Mouse (Mus musculus): ENCODE data around the gene Cblb.

Cblb gene

DNA sequence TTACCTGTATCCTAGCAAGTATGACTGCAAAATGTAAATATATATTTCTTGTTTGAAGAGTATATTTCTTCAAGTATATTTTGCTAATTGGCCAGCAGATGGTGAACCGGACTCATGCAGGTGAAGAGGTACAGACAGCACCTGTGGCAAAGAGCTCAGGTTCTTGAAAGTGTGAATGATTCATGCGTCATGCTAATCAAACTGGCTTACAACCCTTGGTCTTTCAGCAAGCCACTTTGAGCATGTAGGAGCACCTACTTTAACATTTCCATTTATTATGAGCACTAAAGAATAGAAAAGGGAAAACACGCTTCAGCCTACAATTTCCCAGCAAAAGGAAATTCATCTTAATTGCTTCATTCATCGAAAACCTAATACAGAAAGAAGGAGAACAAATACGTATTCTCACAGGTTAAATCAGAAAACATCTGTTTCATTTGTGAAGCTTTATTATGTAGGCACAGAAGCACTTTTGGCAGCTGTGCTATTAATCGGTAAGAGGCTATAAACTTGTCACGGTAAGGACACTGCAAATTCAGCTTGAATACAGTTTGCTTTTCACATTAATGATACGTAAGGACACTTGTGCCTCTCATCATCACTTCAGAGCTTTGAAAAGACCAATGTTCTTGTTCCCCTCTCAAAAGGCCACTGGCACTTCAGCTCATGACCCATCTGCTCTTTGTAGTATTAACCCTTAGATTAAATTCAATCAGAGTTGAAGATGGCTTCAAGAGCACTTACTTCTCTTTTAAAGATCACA is 180.0 kb downstream of the Cblb start:
- DNase-seq = no peak

DNA sequence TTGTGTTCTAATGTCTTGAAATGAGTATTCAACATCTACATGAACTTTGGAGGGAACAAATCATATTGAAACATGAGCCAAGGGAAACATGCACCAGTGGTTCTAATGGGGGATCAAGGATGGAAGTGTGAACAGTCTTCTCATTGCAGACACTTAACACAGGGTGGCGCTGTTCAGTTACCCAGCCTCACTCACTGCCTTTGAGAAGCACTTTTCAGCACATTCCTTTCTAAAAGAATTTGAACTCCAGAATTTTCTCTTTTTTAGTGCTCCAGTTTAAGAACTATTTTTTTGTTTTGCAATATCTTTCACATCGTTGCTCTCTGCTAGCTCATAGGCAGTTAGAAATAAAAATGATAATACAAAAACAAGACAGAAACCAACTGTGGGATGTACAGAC is 188.0 kb downstream of the Cblb start:
- peak; percentile 66 for DNase-seq

DNA sequence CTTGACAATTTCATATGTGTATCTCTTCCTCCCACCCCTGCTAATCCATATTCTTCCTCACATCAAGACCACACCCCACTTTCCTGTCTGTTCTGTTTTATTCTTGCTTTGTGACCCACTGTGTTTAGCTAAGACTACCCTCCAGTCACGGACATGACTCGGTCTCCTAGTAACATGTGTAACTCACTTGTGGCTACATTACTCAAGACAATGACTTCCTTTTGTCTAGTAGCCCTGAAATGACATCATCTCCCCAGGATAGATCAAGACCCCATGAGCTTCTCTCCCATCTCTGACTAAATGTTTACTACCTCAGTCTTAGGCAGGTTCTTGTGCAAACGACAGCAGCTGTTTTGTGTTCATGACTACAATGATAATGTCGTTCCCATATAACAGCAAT is 191.9 kb downstream of the Cblb start:
- DNase-seq = no peak

DNA sequence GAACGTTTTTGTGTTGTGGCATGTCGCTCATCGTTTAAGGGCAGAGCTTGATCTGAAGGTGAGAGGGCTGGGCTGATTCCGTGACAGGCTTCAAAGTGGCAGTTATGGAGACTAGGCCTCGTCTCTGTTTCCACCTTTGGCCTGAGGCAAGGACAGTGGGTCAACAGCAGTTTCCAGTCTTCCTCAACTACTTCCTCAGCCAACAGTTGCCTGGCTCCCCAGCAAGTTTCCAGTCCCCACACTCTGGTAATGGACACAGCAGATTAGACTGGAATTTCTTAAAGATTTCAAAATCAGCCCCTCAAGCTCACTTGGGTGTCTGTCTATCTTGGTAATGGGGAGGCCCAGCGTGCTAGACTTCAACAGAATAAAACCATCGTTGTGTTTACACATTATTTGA is 198.4 kb downstream of the Cblb start:
- no peak for DNase-seq

DNA sequence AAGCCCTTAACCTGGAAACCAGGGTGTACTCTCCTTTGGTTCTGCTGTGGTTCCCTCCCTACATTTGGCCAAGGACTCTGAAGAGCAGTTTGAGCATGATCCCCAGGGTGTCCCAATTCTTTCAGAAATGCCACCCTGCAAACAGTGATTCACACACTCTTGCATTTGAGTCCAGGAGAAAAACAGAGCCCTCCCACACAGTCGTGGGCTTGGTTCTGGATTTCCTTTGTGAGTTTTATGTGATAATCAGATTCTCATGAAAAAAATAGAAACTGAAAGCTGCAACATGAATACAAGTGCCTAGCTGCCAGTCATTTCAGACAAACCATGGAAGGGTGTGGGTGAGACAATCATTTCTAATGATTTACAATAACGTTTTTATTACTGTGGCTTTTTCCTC is 198.9 kb downstream of the Cblb start:
- DNase-seq = no peak

DNA sequence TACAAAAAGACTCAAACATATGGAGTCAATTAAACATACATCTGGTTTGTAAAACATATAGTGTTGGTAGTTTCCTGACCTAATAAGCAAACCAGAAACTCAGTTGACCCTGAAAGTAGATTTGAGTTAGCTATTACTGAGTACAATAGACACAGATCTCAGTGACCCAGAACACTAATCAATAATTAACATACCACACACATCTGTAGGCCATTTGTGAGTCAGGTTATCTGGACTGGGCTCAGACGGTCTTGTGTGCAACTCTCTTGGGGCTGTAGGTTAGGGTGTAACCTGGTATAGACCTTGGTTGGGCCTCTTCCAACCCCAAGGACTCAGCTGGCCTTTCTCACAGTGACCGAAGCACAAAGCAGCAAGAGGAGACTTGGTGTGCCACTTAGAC is 211.1 kb downstream of the Cblb start:
- peak; percentile 14 for DNase-seq

DNA sequence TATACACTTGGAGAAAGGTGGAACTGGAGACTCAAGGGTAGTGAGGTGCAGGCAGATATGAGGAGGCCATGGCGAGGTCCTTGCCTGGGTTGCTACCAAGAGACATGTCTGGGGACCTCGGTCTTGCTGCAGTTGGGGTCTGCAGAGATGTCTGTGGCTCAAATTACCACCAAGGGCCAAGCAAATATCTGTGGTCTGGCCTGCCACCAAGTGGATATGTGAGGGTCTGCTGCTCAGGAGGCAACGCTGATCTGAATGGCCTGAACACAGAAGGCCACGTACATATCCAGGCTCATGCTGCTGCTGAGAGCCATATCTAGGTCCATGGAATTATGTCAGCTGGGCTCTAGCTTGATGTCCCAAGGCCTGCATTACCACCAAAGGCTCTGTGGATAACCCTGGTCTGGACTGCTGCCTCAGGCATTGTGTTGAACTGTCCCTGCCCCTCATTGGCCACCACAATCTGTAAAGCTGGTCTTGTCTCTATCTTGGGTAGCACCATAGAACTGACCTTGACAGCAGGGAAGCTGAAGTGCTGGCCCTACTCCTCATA is 212.5 kb downstream of the Cblb start:
- peak; percentile 14 for DNase-seq

DNA sequence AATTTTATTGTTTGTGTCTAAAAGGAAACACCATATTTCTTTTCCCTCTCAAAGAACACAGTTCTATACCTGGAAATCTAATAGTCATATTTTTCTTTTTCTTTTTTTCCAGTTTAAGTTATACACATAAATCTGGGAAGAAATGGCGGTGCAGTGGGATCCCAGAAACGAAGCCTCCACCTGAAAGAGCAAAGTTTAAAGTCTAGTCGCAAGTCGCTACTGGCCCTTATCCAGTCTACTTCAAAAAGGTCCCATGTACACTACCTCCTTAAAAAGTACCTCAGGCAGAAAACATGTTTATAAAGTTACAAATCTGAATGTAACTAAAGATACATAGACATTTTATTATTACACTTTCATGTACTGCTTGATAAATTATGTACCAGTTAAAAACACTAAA is 219.2 kb downstream of the Cblb start:
- no peak for DNase-seq

DNA sequence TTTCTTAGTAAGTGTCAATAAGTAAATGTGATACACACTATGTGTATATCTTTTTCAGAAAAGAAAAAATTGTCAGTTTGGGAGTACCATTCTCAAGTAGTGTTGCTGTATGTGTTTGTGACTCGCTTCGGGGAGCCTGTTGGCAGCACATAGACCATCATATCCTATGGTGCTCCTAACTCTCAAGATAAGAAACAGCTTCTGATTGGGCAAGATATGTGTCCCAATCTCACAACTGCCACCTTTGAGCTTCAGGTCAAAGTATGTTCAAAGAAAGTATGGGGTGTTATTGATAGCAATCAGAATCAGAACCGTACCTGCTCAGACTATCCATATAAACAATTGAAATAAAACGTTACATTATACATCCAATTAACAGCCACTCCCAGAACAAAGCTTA is 219.9 kb downstream of the Cblb start:
- DNase-seq = no peak
